Mouse (Mus musculus) bone marrow, adult 2 months (tissue): ENCODE measurements at regions not wholly inside any gene's neighbourhood (a gene's known extent, or its start where the extent isn't known, plus 50 kb on each side); places are given as distances from the start of the nearest gene placed in this dataset.

Source experiments
- CTCF ChIP-seq: fragments of 200-500 bp; IDR thresholded peaks from 2 replicates; pipeline ENCODE4 v1.5.1; 2011; ENCODE audit warnings: low read length, control low read depth; ENCODE audit not compliant: control insufficient read depth, insufficient read depth
- POLR2A ChIP-seq: fragments of 200-500 bp; IDR thresholded peaks from 2 replicates; pipeline ENCODE4 v1.6.1; 2011; ENCODE audit warnings: low read depth, mild to moderate bottlenecking, control low read depth, low read length, borderline replicate concordance; ENCODE audit not compliant: control insufficient read depth

DNA sequence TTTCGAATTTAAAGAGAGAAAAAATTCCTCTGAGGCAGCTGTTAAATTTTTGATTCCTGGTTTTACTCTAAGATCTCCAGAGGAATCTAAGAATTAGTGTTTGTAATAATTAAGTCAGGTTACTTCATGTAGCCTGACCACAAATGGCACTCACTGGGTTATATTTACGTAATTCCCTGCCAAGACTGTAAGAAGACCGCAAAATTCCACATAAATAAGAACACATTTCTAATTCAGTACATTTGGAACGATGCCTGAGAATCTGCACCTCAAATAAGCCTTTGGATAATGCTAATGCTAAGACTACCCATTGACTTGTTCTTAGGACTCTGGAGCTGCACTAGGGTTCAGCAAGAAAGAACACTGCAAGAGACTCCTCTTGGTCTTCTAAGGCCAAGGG, 81.2 kb upstream of the Usp27x start:
- no peak for TF ChIP-seq CTCF
- TF ChIP-seq POLR2A: no peak
